Mouse (Mus musculus): ENCODE data around the gene Pea15a. TPM values are rescaled to one million over a fixed set of nuclear protein-coding genes. Genes with fewer than 3 reads are reported as not detected.

The Pea15a gene
- polyA plus RNA-seq, 1 experiment = 38.8 TPM

DNA sequence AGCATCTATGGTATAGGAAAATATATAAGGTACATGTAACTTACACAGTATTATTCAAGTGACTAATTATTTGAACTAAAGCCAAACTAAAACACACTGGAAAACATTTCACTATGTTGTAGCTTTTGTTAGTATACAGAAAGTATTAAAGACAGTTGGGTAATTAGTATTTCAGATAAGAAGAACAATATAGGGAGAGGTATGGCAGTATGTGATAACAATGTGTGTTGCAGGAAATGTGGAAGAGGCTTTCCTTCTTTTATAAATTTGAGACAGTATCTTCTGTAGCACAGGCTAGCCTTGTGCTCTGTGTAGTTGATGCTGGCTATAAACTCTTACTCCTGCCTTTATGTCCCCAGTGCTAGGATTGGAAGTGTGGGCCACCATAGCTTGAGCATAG lies 22.7 kb downstream of the Pea15a start:
- Histone ChIP-seq H3K36me3 (ENCODE audit: control insufficient read depth, insufficient read depth, low read length) (peaks cover 70% of the 10 kb centered on the region), H3K27me3 (ENCODE audit: control insufficient read depth, insufficient read depth, low read length) (no peaks in the 10 kb centered on the region), H3K27ac (ENCODE audit: control insufficient read depth, insufficient read depth, low read length) (no peak overlapping the region), H3K4me3 (ENCODE audit: control insufficient read depth, insufficient read depth, low read length) (no peak overlapping the region), H3K4me1 (replicated peaks; ENCODE audit: control insufficient read depth, insufficient read depth, low read length) (no peaks in the 10 kb centered on the region)
- DNase-seq = no peak
- TF ChIP-seq POLR2A (IDR thresholded peaks at IDR 0.05; ENCODE audit: control insufficient read depth, extremely low read depth, insufficient read depth, low read length, poor library complexity) (no peak), CTCF (IDR thresholded peaks at IDR 0.05; ENCODE audit: borderline replicate concordance, control insufficient read depth, extremely low read depth, insufficient read depth, low read length, poor library complexity) (no peak)

DNA sequence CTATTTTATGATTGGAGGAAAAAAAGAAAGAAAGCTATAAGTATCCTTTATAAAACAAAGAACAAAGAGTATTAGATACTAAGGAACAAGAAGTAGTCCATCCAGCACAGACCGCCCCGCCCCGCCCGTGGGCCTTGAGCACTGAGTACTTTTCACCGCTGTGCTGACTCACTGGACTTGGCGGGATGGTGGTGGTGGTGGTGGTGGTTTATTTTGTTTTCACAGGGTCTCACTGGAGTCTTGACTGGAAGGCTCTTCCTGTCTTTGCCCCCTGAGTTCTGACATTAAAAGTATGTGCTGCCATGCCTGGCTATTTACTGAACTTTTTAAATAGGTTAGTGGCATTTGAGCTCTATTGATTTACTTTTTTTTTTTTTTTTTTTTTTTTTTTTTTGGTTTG lies 23.5 kb downstream of the Pea15a start:
- Histone ChIP-seq H3K4me3 (ENCODE audit: control insufficient read depth, insufficient read depth, low read length) (no peak overlapping the region), H3K27ac (ENCODE audit: control insufficient read depth, insufficient read depth, low read length) (no peak overlapping the region), H3K4me1 (replicated peaks; ENCODE audit: control insufficient read depth, insufficient read depth, low read length) (no peaks in the 10 kb centered on the region), H3K27me3 (ENCODE audit: control insufficient read depth, insufficient read depth, low read length) (no peaks in the 10 kb centered on the region), H3K36me3 (ENCODE audit: control insufficient read depth, insufficient read depth, low read length) (peaks cover 67% of the 10 kb centered on the region)
- DNase-seq = no peak
- no peak for TF ChIP-seq CTCF (IDR thresholded peaks at IDR 0.05; ENCODE audit: borderline replicate concordance, control insufficient read depth, extremely low read depth, insufficient read depth, low read length, poor library complexity)
- no peak for TF ChIP-seq POLR2A (IDR thresholded peaks at IDR 0.05; ENCODE audit: control insufficient read depth, extremely low read depth, insufficient read depth, low read length, poor library complexity)
- WGBS = 98% methylated on average over 6 of the region's 6 CpGs

DNA sequence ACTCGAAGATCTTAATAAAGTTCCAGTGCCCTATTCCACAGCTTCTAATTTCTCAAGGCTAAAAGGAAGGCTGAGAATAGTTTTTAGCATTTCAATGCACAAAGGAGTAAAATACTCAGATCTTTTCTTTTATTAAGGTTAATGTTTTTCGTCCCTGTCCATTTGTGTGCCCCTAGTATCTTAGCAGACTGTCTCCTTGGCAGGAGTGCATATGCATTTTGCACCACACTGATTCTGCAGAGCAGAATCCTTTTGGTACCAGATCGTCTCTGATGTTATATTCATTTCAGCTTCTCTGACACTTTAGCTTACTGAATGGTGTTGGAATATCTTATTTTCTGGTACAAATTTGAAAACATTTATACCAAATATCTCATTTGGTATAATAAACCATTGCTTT lies 24.8 kb downstream of the Pea15a start:
- H3K4me1 ChIP-seq (replicated peaks; ENCODE audit: control insufficient read depth, insufficient read depth, low read length) = no peaks in the 10 kb centered on the region
- WGBS = 97% methylated on average over 3 of the region's 3 CpGs
- no peak overlapping the region for H3K27ac ChIP-seq (ENCODE audit: control insufficient read depth, insufficient read depth, low read length)
- no peak for DNase-seq
- no peak for TF ChIP-seq POLR2A (IDR thresholded peaks at IDR 0.05; ENCODE audit: control insufficient read depth, extremely low read depth, insufficient read depth, low read length, poor library complexity)
- TF ChIP-seq CTCF (IDR thresholded peaks at IDR 0.05; ENCODE audit: borderline replicate concordance, control insufficient read depth, extremely low read depth, insufficient read depth, low read length, poor library complexity) = no peak
- peaks cover 65% of the 10 kb centered on the region for H3K36me3 ChIP-seq (ENCODE audit: control insufficient read depth, insufficient read depth, low read length)
- H3K27me3 ChIP-seq (ENCODE audit: control insufficient read depth, insufficient read depth, low read length) = no peaks in the 10 kb centered on the region
- H3K4me3 ChIP-seq (ENCODE audit: control insufficient read depth, insufficient read depth, low read length) = no peak overlapping the region

DNA sequence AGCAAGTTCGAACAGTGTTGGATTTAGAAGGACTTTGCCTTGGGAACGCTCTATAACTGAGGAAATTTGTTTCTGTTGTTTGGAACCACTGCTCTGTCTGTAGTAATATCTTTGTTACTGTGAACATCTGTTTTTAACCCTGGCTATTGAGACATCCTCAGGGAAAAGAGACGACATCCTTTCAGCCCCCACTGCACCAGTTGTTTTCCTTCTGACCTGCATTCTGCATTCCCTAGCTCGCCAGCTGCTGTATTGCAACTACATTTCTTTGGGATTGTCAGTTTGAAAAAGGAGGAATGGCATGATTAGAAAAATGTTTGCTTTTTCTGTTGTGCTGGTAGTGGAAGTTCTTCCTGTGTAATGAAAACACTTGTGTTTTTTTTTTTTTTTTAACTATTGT lies 25.7 kb downstream of the Pea15a start:
- H3K27me3 ChIP-seq (ENCODE audit: control insufficient read depth, insufficient read depth, low read length) = no peaks in the 10 kb centered on the region
- 97% methylated on average over 4 of the region's 4 CpGs for WGBS
- no peaks in the 10 kb centered on the region for H3K4me1 ChIP-seq (replicated peaks; ENCODE audit: control insufficient read depth, insufficient read depth, low read length)
- no peak for DNase-seq
- peaks cover 61% of the 10 kb centered on the region for H3K36me3 ChIP-seq (ENCODE audit: control insufficient read depth, insufficient read depth, low read length)
- H3K27ac ChIP-seq (ENCODE audit: control insufficient read depth, insufficient read depth, low read length) = no peak overlapping the region
- H3K4me3 ChIP-seq (ENCODE audit: control insufficient read depth, insufficient read depth, low read length) = no peak overlapping the region
- TF ChIP-seq CTCF (IDR thresholded peaks at IDR 0.05; ENCODE audit: borderline replicate concordance, control insufficient read depth, extremely low read depth, insufficient read depth, low read length, poor library complexity) (no peak), POLR2A (IDR thresholded peaks at IDR 0.05; ENCODE audit: control insufficient read depth, extremely low read depth, insufficient read depth, low read length, poor library complexity) (no peak)

DNA sequence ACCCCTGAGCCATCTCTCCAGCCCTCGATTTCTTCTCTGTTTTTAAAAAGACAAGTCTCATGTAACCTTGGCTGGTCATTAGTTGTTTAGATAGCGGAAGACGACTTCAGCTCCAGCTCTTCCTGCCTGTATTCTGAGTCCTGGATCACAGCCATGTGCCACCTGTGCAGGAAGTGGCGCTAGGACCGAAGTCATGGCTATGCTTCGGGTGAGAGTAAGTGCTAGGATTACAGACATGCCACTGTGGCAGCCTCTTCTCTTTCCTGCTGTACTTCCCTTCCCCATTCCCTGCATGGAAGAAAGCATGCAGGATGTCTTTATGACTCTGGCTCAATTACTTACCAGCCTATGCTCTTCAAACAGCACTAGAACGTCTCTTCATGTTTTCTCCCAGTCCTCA lies 27.5 kb downstream of the Pea15a start:
- TF ChIP-seq POLR2A (IDR thresholded peaks at IDR 0.05; ENCODE audit: control insufficient read depth, extremely low read depth, insufficient read depth, low read length, poor library complexity) = no peak
- no peak for TF ChIP-seq CTCF (IDR thresholded peaks at IDR 0.05; ENCODE audit: borderline replicate concordance, control insufficient read depth, extremely low read depth, insufficient read depth, low read length, poor library complexity)
- no peaks in the 10 kb centered on the region for H3K4me1 ChIP-seq (replicated peaks; ENCODE audit: control insufficient read depth, insufficient read depth, low read length)
- H3K27ac ChIP-seq (ENCODE audit: control insufficient read depth, insufficient read depth, low read length) = no peak overlapping the region
- no peak for DNase-seq
- 58% methylated on average over 7 of the region's 7 CpGs for WGBS
- no peaks in the 10 kb centered on the region for H3K27me3 ChIP-seq (ENCODE audit: control insufficient read depth, insufficient read depth, low read length)
- H3K4me3 ChIP-seq (ENCODE audit: control insufficient read depth, insufficient read depth, low read length) = no peak overlapping the region
- peaks cover 77% of the 10 kb centered on the region for H3K36me3 ChIP-seq (ENCODE audit: control insufficient read depth, insufficient read depth, low read length)

DNA sequence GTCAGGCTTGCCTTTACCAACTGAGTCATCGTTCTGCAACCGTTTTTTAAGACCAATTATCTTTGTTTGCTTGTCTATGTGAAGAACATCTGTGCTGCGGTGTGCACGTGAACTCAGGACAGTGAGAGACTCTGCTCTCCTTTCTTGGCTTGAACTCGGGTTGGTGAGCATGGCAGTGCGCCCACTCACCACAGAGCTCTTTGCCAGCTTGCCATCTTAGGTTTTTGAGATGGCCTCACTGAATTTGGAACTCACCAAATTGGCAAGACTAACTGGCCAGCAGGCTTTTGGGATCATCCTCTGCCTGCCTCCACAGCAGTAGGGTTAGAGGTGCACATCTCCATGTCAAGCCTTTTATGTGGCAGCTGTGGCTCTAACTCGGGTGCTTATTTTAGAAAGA lies 28.8 kb downstream of the Pea15a start:
- Histone ChIP-seq H3K27me3 (ENCODE audit: control insufficient read depth, insufficient read depth, low read length) (no peaks in the 10 kb centered on the region), H3K36me3 (ENCODE audit: control insufficient read depth, insufficient read depth, low read length) (peaks cover 86% of the 10 kb centered on the region), H3K27ac (ENCODE audit: control insufficient read depth, insufficient read depth, low read length) (no peak overlapping the region), H3K4me3 (ENCODE audit: control insufficient read depth, insufficient read depth, low read length) (no peak overlapping the region), H3K4me1 (replicated peaks; ENCODE audit: control insufficient read depth, insufficient read depth, low read length) (no peaks in the 10 kb centered on the region)
- DNase-seq = no peak
- 88% methylated on average over 7 of the region's 7 CpGs for WGBS
- TF ChIP-seq POLR2A (IDR thresholded peaks at IDR 0.05; ENCODE audit: control insufficient read depth, extremely low read depth, insufficient read depth, low read length, poor library complexity) = no peak
- no peak for TF ChIP-seq CTCF (IDR thresholded peaks at IDR 0.05; ENCODE audit: borderline replicate concordance, control insufficient read depth, extremely low read depth, insufficient read depth, low read length, poor library complexity)

DNA sequence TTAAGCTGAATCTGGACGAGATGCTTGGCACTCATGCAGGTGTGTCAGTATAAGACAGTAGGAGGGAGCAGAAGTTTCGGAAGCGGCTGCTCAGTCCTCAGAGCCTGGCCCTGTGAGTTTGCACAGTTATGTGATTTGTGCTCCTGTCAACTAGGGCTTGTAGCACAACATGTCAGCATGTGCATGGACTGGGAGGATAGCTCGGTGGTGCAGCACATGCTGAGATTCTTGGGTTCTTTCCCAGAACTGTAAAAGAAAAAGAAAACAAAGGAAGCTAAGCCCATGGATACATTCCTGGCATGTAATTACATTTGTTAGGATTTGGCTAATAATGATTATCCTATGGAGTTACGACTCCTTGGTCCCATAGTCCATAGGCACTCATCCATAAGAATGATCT lies 33.4 kb downstream of the Pea15a start:
- no peak overlapping the region for H3K4me3 ChIP-seq (ENCODE audit: control insufficient read depth, insufficient read depth, low read length)
- H3K27me3 ChIP-seq (ENCODE audit: control insufficient read depth, insufficient read depth, low read length) = no peaks in the 10 kb centered on the region
- H3K27ac ChIP-seq (ENCODE audit: control insufficient read depth, insufficient read depth, low read length) = no peak overlapping the region
- no peaks in the 10 kb centered on the region for H3K4me1 ChIP-seq (replicated peaks; ENCODE audit: control insufficient read depth, insufficient read depth, low read length)
- H3K36me3 ChIP-seq (ENCODE audit: control insufficient read depth, insufficient read depth, low read length) = peaks cover 64% of the 10 kb centered on the region
- TF ChIP-seq POLR2A (IDR thresholded peaks at IDR 0.05; ENCODE audit: control insufficient read depth, extremely low read depth, insufficient read depth, low read length, poor library complexity) (no peak), CTCF (IDR thresholded peaks at IDR 0.05; ENCODE audit: borderline replicate concordance, control insufficient read depth, extremely low read depth, insufficient read depth, low read length, poor library complexity) (no peak)
- WGBS = 96% methylated on average over 5 of the region's 5 CpGs
- no peak for DNase-seq
